Mouse (Mus musculus) embryonic facial prominence, embryonic 15.5 days (tissue): ENCODE measurements at regions not wholly inside any gene's neighbourhood (a gene's known extent, or its start where the extent isn't known, plus 50 kb on each side); places are given as distances from the start of the nearest gene placed in this dataset.

Source experiments
- ATAC-seq: fragments of 200-750 bp; cut with Nextera tagmentation; 2 replicates; pipeline ENCODE4 v1.8.0; 2017; ENCODE audit warnings: low read depth, moderate TSS enrichment; ENCODE audit not compliant: insufficient number of reproducible peaks, low FRiP score, low TSS enrichment
- H3K27ac ChIP-seq: fragments of 300-500 bp; sonication (generic); replicated peaks from 2 replicates; pipeline ENCODE4 v1.5.1; 2015; ENCODE audit warnings: mild to moderate bottlenecking, inconsistent platforms
- H3K27me3 ChIP-seq: fragments of 300-500 bp; sonication (generic); 2 replicates; pipeline ENCODE4 v1.6.1; 2015; ENCODE audit warnings: inconsistent platforms
- H3K36me3 ChIP-seq: fragments of 300-500 bp; sonication (generic); 2 replicates; pipeline ENCODE4 v1.6.1; 2015; ENCODE audit warnings: mild to moderate bottlenecking, inconsistent platforms
- H3K4me1 ChIP-seq: fragments of 300-500 bp; sonication (generic); 2 replicates; pipeline ENCODE4 v1.6.1; 2015; ENCODE audit warnings: inconsistent platforms
- H3K4me2 ChIP-seq: fragments of 300-500 bp; sonication (generic); replicated peaks from 2 replicates; pipeline ENCODE4 v1.6.1; 2015; ENCODE audit warnings: mild to moderate bottlenecking, inconsistent platforms
- H3K4me3 ChIP-seq: fragments of 300-500 bp; sonication (generic); replicated peaks from 2 replicates; pipeline ENCODE4 v1.5.1; 2015; ENCODE audit warnings: mild to moderate bottlenecking, inconsistent platforms
- H3K9ac ChIP-seq: fragments of 300-500 bp; sonication (generic); 2 replicates; pipeline ENCODE4 v1.6.1; 2015; ENCODE audit warnings: inconsistent platforms
- H3K9me3 ChIP-seq: fragments of 300-500 bp; sonication (generic); replicated peaks from 2 replicates; pipeline ENCODE4 v1.6.1; 2016; ENCODE audit warnings: inconsistent platforms
- WGBS: fragments of 180-500 bp; shearing (Covaris S2); methylation state at CpG from one replicate; pipeline ENCODE4 v1.1.7; 2015; 5-methylcytosine and 5-hydroxymethylcytosine counted together

DNA sequence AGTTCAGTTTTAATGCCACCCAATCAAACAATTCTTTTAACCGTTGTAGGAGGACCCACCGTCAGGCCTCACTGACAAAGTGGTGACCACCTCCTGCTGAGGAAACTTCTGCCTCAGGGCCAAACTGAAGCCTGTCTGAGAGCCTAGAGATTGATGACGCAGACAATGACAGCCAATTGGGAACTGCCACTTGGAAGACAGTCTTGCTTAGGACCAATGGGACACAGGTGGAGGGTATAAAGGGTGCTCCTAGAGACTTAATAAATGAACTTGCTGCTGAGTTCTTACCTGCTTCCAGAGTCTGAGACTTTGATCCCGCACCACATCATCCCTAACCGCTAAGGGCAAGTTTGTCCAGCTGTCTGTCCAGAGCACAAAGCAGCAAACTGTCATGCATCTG is 80.0 kb downstream of the Tbx4 start:
- Histone ChIP-seq H3K36me3 (no peaks in the 10 kb centered on the region), H3K27ac (no peak overlapping the region), H3K4me3 (no peak overlapping the region), H3K9ac (no peak overlapping the region), H3K4me1 (no peaks in the 10 kb centered on the region), H3K9me3 (no peaks in the 10 kb centered on the region), H3K27me3 (no peaks in the 10 kb centered on the region), H3K4me2 (no peak overlapping the region)
- no peak for ATAC-seq
- 78% methylated on average over 5 of the region's 5 CpGs for WGBS

DNA sequence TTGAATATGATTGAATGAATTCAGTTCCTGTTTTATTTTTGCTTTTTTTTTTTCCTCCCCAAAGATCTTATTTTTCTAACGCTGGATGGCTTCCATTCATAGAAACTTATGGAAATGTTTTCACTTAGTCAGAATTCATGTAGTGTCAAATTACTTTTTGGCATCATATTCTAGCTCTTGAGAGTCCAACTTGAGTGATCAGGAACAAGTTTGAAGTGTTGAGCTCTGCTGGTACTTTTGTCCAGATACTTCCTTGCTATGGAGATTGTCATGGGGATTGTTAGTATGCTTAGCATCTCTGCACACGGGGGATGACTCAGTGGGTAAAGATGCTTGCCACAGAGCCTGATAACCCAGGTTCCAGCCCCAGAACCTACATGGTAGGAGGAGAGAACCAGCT is 84.1 kb downstream of the Tbx4 start:
- Histone ChIP-seq H3K36me3 (no peaks in the 10 kb centered on the region), H3K27ac (no peak overlapping the region), H3K4me3 (no peak overlapping the region), H3K4me1 (no peaks in the 10 kb centered on the region), H3K9me3 (no peaks in the 10 kb centered on the region), H3K4me2 (no peak overlapping the region), H3K27me3 (no peaks in the 10 kb centered on the region), H3K9ac (no peak overlapping the region)
- ATAC-seq: no peak
- WGBS: 46% methylated on average over 2 of the region's 2 CpGs

DNA sequence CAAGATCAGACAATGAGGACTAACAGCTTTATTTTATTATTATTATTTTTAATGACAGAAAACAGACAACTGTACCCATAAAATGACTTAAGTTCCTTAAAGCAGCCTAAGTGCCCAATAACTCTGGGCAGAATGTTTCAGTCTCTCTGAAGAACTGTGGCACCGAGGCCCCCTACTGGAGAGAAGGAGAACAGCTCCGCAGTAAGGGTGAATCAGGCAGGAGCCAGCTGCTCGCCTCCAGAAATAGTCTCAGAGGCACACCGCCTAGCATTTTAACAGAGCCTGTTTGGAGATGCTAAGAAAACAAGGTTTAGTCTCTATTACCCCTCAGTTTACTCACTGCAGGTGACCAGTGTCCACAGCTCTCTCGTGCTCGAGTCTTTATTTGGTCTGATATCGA is 86.2 kb downstream of the Tbx4 start:
- 27% methylated on average over 7 of the region's 7 CpGs for WGBS
- H3K9me3 ChIP-seq: no peaks in the 10 kb centered on the region
- no peaks in the 10 kb centered on the region for H3K27me3 ChIP-seq
- no peak overlapping the region for H3K4me2 ChIP-seq
- ATAC-seq: no peak
- no peak overlapping the region for H3K27ac ChIP-seq
- H3K9ac ChIP-seq: no peak overlapping the region
- no peaks in the 10 kb centered on the region for H3K4me1 ChIP-seq
- no peaks in the 10 kb centered on the region for H3K36me3 ChIP-seq
- H3K4me3 ChIP-seq: no peak overlapping the region

DNA sequence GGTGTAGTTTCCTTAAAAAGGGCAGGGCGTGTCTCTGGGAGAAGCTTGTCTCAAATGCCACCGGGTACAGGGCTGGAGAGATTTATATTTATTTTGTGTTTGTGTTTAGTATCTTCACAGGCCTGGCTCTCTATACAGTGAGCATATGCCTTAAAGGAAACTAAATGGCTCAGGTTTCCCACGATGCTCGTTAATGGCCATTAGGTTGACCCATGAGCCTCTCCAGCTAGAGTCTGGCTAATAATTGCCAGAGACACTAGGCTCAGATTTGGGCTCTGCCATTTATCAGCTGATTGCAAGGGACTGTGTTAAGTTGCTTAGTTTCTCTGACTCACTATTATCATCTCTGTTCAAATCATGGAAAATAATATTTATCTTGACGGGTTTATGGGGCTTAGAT is 87.5 kb downstream of the Tbx4 start:
- Histone ChIP-seq H3K4me3 (no peak overlapping the region), H3K27ac (no peak overlapping the region), H3K9me3 (no peaks in the 10 kb centered on the region), H3K4me1 (no peaks in the 10 kb centered on the region), H3K36me3 (no peaks in the 10 kb centered on the region), H3K27me3 (no peaks in the 10 kb centered on the region), H3K4me2 (no peak overlapping the region), H3K9ac (no peak overlapping the region)
- ATAC-seq: no peak
- 54% methylated on average over 5 of the region's 5 CpGs for WGBS

DNA sequence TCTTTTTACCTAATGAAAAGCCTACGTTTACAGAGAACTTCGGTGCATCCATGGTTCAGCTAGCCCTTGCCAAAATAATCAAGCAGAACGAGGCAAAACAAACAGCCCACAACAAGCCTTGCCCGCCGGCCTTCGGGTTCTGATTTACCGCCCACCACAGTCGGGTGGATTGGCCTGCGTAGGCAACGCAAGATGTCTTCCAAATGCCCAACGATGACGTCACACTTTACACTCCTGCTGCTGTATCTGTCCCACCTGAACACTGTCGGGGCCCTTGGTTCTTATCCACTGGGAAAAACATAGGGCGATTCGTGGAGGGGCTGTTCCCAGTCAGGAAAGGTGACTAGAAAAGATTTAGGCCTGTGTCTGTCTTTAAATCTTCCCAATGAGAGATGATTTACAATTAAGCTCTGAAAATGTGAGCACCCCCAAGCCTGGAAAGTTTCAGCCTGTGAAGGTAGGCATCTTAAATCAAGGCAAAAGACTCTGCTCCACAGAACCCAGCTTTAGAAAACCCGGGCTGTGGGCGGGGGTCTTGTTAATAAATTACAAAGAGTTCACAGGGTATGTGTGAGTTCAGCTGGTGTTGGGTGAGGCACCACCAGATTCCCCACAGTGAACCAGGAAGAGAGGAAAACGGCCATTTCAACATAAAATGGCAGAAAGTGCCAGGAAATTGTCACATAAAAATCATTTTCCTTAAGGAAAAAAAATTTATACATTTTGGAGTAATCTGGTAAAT is 90.6 kb downstream of the Tbx4 start:
- Histone ChIP-seq H3K4me3 (no peak overlapping the region), H3K4me1 (peaks cover 4% of the 10 kb centered on the region; the same call in 1 of the 2 replicates), H3K4me2 (no peak overlapping the region), H3K9me3 (no peaks in the 10 kb centered on the region), H3K36me3 (no peaks in the 10 kb centered on the region), H3K9ac (no peak overlapping the region), H3K27ac (no peak overlapping the region), H3K27me3 (no peaks in the 10 kb centered on the region)
- ATAC-seq: no peak
- WGBS: 79% methylated on average over 18 of the region's 18 CpGs

DNA sequence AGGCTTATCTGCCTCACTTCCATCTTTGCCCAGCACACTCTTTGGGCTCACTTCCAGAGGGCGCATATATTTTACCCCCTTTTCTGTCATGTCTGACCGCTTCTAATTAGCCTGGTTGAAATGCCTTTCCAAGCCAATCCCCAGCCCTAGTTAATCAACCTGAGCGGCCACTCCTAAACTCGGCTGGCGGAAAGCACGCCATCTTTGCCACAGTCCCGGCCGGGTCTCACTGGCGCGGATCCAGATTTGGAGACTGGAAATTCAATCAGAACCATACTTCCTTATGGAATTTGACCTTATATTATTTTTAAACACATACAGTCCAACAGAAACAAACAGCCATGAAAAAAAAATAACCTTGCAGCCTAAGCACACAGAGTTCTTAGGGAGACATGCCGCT is 94.2 kb downstream of the Tbx4 start:
- H3K9me3 ChIP-seq: no peaks in the 10 kb centered on the region
- no peak overlapping the region for H3K9ac ChIP-seq
- H3K4me3 ChIP-seq: no peak overlapping the region
- peaks cover 4% of the 10 kb centered on the region; the same call in 1 of the 2 replicates for H3K4me1 ChIP-seq
- ATAC-seq: no peak
- no peaks in the 10 kb centered on the region for H3K27me3 ChIP-seq
- 65% methylated on average over 11 of the region's 11 CpGs for WGBS
- no peaks in the 10 kb centered on the region for H3K36me3 ChIP-seq
- H3K4me2 ChIP-seq: no peak overlapping the region
- H3K27ac ChIP-seq: no peak overlapping the region

DNA sequence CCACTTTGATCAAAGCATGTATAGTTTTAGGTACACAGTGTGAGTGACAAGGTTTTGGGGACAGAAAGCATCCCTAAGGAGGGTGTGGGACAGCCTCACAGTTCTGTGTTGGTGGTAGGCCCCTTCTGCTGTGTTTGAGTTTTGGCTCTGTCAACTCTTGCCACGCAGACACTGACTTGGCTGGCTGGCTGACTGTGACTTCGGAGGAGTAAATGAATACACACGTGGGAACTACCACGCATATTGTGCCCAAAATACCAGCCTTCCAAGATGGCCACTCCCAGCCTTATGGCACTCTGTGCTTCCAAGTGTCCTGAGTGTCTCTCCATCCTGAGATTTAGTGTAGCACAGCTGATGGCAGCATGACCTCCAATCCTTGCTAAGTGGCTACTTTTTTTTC is 95.3 kb downstream of the Tbx4 start:
- Histone ChIP-seq H3K36me3 (no peaks in the 10 kb centered on the region), H3K4me2 (no peak overlapping the region), H3K9ac (no peak overlapping the region), H3K4me3 (no peak overlapping the region), H3K27ac (no peak overlapping the region), H3K9me3 (no peaks in the 10 kb centered on the region), H3K4me1 (peaks cover 4% of the 10 kb centered on the region; the same call in 1 of the 2 replicates), H3K27me3 (no peaks in the 10 kb centered on the region)
- WGBS: 71% methylated on average over 4 of the region's 4 CpGs
- ATAC-seq: no peak

DNA sequence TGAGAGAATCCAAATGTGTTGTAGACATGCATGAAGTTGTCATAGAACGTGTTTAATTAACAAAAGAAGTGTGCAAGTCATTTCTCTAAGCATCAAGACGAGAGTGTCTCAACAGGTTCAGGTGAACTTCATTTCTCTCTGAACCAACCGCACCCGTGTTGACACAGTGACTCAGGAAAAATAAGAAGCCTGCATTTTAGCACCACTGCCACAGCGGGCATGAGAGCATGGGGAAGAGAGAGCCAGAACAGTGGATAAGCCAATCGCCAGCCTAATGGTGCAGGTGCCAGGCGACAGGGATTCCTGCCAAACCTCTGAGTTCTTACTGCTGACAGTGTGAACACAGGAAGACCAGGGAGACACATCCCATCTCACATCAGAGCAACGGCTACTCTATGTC is 100.1 kb downstream of the Tbx4 start:
- H3K9ac ChIP-seq: no peak overlapping the region
- H3K4me3 ChIP-seq: no peak overlapping the region
- H3K27me3 ChIP-seq: peaks cover 7% of the 10 kb centered on the region
- no peak overlapping the region for H3K27ac ChIP-seq
- H3K36me3 ChIP-seq: no peaks in the 10 kb centered on the region
- WGBS: 81% methylated on average over 8 of the region's 8 CpGs
- no peak overlapping the region for H3K4me2 ChIP-seq
- H3K4me1 ChIP-seq: 0 out of 2 replicates have a peak, but pooled peaks cover 7% of the 10 kb centered on the region
- H3K9me3 ChIP-seq: no peaks in the 10 kb centered on the region
- ATAC-seq: no peak

DNA sequence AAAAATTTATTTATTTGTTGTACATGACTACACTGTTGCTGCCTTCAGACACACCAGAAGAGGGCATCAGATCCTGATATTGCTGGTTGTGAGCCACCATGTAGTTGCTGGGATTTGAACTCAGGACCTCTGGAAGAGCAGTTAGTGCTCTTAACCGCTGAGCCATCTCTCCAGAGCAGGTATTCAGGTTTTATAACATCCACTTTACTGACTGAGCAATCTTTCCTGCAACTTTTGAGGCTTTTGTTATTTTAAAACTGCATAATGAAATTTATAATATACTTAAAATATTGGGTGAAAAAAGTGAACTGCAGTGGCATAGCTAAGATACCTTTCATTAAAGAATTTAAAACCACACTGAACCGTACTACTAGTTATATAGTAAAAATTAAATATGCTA is 101.0 kb downstream of the Tbx4 start:
- Histone ChIP-seq H3K9me3 (no peaks in the 10 kb centered on the region), H3K27ac (no peak overlapping the region), H3K4me2 (no peak overlapping the region), H3K4me1 (0 out of 2 replicates have a peak, but pooled peaks cover 7% of the 10 kb centered on the region), H3K27me3 (peaks cover 7% of the 10 kb centered on the region), H3K36me3 (no peaks in the 10 kb centered on the region), H3K4me3 (no peak overlapping the region), H3K9ac (no peak overlapping the region)
- ATAC-seq: no peak
- 91% methylated on average over 2 of the region's 2 CpGs for WGBS

DNA sequence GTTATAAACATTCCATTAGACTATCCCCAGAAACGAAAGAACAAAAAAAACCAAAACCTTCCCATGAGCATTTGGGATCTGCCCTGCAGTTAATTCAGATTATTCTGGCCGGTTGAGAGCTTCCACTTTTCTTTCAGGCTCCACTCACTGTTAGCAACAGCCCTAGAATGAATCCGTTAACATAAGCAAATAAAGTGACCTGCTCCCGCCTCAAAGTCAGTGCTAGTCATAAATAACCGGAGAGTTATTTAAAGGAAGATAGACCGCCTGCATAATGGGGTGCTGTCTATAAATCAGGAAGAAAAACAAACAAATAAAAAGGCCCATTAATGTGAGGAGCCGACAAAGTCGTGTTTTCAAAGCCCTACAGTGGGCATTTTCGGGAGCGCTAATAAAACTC is 103.3 kb downstream of the Tbx4 start:
- Histone ChIP-seq H3K27ac (no peak overlapping the region), H3K9me3 (no peaks in the 10 kb centered on the region), H3K36me3 (no peaks in the 10 kb centered on the region), H3K4me1 (0 out of 2 replicates have a peak, but pooled peaks cover 7% of the 10 kb centered on the region), H3K4me3 (peak overlapping the region; percentile 29), H3K4me2 (peak overlapping the region; percentile 41), H3K27me3 (peaks cover 7% of the 10 kb centered on the region), H3K9ac (peak overlapping the region; percentile 6; the same call in 1 of the 2 replicates)
- WGBS: 19% methylated on average over 10 of the region's 10 CpGs
- ATAC-seq: no peak

DNA sequence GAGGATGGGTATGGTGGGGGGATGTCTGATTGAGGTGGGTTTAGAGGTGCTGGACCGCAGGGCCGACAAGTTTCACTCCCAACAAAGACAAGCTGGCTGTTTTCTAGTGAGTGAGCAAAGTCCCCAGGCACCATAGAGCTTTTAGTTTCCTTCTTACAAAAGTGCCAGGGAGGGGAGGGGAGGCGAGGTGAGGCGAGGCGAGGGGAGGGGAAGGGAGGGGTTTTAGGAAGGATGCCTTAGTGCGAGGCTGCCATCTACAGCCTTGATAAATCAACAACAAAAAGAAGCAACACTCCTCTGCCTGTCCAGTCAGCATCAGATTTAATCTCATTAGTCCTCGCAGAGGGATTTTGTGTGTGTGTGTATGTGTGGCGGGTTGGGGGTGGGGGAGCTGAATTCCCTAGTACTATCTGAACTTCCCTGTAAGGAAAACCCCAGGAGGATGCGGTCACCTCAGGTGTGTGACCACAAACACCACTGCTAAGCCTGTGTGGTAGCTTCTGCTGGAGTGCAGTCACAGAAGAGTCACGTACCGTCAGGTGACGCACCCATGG is 103.8 kb downstream of the Tbx4 start:
- Histone ChIP-seq H3K36me3 (no peaks in the 10 kb centered on the region), H3K27me3 (peaks cover 7% of the 10 kb centered on the region), H3K4me1 (peaks cover 11% of the 10 kb centered on the region; the same call in 1 of the 2 replicates), H3K4me2 (peak overlapping the region; percentile 41), H3K4me3 (peak overlapping the region; percentile 29), H3K9me3 (no peaks in the 10 kb centered on the region), H3K27ac (no peak overlapping the region), H3K9ac (0 out of 2 replicates have a peak overlapping the region, but pooled peaks have one; percentile 6)
- ATAC-seq: no peak
- WGBS: 15% methylated on average over 12 of the region's 12 CpGs
